Mouse (Mus musculus): ENCODE measurements around the gene Tmc7.
A peak's percentile ranks its signal among the peaks of the same experiment; 100 is the strongest.

Tmc7 gene

GRCm38 (mm10) chr7:118503844-118504243 lies 80.7 kb downstream of the Tmc7 start:
- no peak for DNase-seq (ENCODE audit: low read depth, low spot score)

- no peak for DNase-seq (ENCODE audit: low read depth, low spot score)
Observed at GRCm38 (mm10) chr7:118502333-118502732, 82.2 kb downstream of the Tmc7 start.

- DNase-seq (ENCODE audit: low read depth, low spot score): no peak
Observed at GRCm38 (mm10) chr7:118499784-118500435, 84.6 kb downstream of the Tmc7 start.

GRCm38 (mm10) chr7:118498984-118499783 lies 85.4 kb downstream of the Tmc7 start:
- no peak for DNase-seq (ENCODE audit: low read depth, low spot score)

GRCm38 (mm10) chr7:118494892-118495579 lies 89.5 kb downstream of the Tmc7 start:
- DNase-seq (ENCODE audit: low read depth, low spot score): no peak

- no peak for DNase-seq (ENCODE audit: low read depth, low spot score)
Observed at GRCm38 (mm10) chr7:118493892-118494291, 90.6 kb downstream of the Tmc7 start.

GRCm38 (mm10) chr7:118491431-118492147 lies 92.9 kb downstream of the Tmc7 start, which contains the start of gene Itpripl2:
Gene Itpripl2, minus strand, starts transcription at chr7:118491975.
- DNase-seq (ENCODE audit: low read depth, low spot score): peak; percentile 52

GRCm38 (mm10) chr7:118490666-118491430 lies 93.7 kb downstream of the Tmc7 start:
- peak; percentile 25 for DNase-seq (ENCODE audit: low read depth, low spot score)

- DNase-seq (ENCODE audit: low read depth, low spot score): no peak
Observed at GRCm38 (mm10) chr7:118489706-118490665, 94.5 kb downstream of the Tmc7 start.

- no peak for DNase-seq (ENCODE audit: low read depth, low spot score)
Observed at GRCm38 (mm10) chr7:118488060-118488664, 96.4 kb downstream of the Tmc7 start.

- no peak for DNase-seq (ENCODE audit: low read depth, low spot score)
Observed at GRCm38 (mm10) chr7:118486917-118487316, 97.6 kb downstream of the Tmc7 start.

Measured in mesoderm, embryonic 11.5 days (tissue).